Mouse (Mus musculus): ENCODE measurements at regions not wholly inside any gene's neighbourhood (a gene's known extent, or its start where the extent isn't known, plus 50 kb on each side); places are given as distances from the start of the nearest gene placed in this dataset.

- H3K36me3 ChIP-seq (ENCODE audit: control insufficient read depth in 1 of 2, insufficient read depth in 2 of 2, low read length in 2 of 2): peaks cover 0 to 24% of the 10 kb centered on the region in 2 experiments; a peak in 3 of 4 replicates
- DNase-seq (ENCODE audit: low read depth, low spot score): no peak
- TF ChIP-seq MAX (IDR thresholded peaks at IDR 0.05; ENCODE audit: low read length) (no peak), SMC3 (IDR thresholded peaks at IDR 0.05; ENCODE audit: low read depth, low read length) (no peak), TAL1 (IDR thresholded peaks at IDR 0.05; ENCODE audit: low read length) (no peak), JUND (IDR thresholded peaks at IDR 0.05; ENCODE audit: low read depth, low read length) (no peak), USF2 (IDR thresholded peaks at IDR 0.05; ENCODE audit: borderline replicate concordance in 1 of 2, insufficient read depth in 1 of 2, low read depth in 1 of 2, low read length in 2 of 2) (no peak), ELF1 (IDR thresholded peaks at IDR 0.05; ENCODE audit: low read depth, low read length) (no peak), SIN3A (IDR thresholded peaks at IDR 0.05; ENCODE audit: low read length) (no peak), ZMIZ1 (IDR thresholded peaks at IDR 0.05; ENCODE audit: low read depth, low read length) (no peak), POLR2AphosphoS5 (IDR thresholded peaks at IDR 0.05; ENCODE audit: borderline replicate concordance, low read depth, low read length) (no peak), GABPA (IDR thresholded peaks at IDR 0.05; ENCODE audit: low read depth, low read length) (no peak), UBTF (IDR thresholded peaks at IDR 0.05; ENCODE audit: borderline replicate concordance, insufficient read depth, low read depth, low read length) (no peak), GATA1 (IDR thresholded peaks at IDR 0.05; ENCODE audit: low read depth, low read length) (no peak), TBP (IDR thresholded peaks at IDR 0.05; ENCODE audit: low read depth, low read length) (no peak), USF1 (IDR thresholded peaks at IDR 0.05; ENCODE audit: low read depth, low read length) (no peak), CHD1 (IDR thresholded peaks at IDR 0.05; ENCODE audit: low read depth, low read length) (no peak)
- peaks cover 21% of the 10 kb centered on the region for H3K79me2 ChIP-seq (ENCODE audit: control insufficient read depth, insufficient read depth, low read length, poor library complexity)
- peaks cover 6 to 33% of the 10 kb centered on the region in 2 experiments for H3K4me1 ChIP-seq (ENCODE audit: control insufficient read depth in 1 of 2, insufficient read depth in 2 of 2, low read length in 2 of 2)
- H3K27ac ChIP-seq (ENCODE audit: control insufficient read depth, low read depth, low read length): no peak overlapping the region
- no peaks in the 10 kb centered on the region for H3K27me3 ChIP-seq (ENCODE audit: control insufficient read depth in 1 of 2, insufficient read depth in 2 of 2, low read length in 2 of 2)
- H3K9ac ChIP-seq (ENCODE audit: control insufficient read depth, low read depth, low read length, poor library complexity, severe bottlenecking): no peak overlapping the region
- H3K9me3 ChIP-seq (replicated peaks; ENCODE audit: insufficient read depth, low read length): no peaks in the 10 kb centered on the region
- H3K4me3 ChIP-seq (ENCODE audit: control insufficient read depth in 1 of 2, insufficient read depth in 1 of 2, low read depth in 2 of 2, low read length in 2 of 2): no peak overlapping the region
Observed at GRCm38 (mm10) chr14:25406059-25406458, 52.9 kb upstream of the Zmiz1 start.

- H3K27me3 ChIP-seq (ENCODE audit: control insufficient read depth in 1 of 2, insufficient read depth in 2 of 2, low read length in 2 of 2): no peaks in the 10 kb centered on the region
- H3K27ac ChIP-seq (ENCODE audit: control insufficient read depth, low read depth, low read length): no peak overlapping the region
- TF ChIP-seq MAZ (IDR thresholded peaks at IDR 0.05; ENCODE audit: low read depth, low read length) (no peak), ZNF384 (IDR thresholded peaks at IDR 0.05; ENCODE audit: low read depth, low read length) (no peak), CTCF (IDR thresholded peaks at IDR 0.05 in 2 of 3, conservative IDR thresholded peaks at IDR 0.05 in 1 of 3; ENCODE audit: control insufficient read depth in 1 of 3, insufficient read depth in 1 of 3, low read depth in 2 of 3, low read length in 3 of 3, poor library complexity in 1 of 3, severe bottlenecking in 1 of 3) (no peak), TBP (IDR thresholded peaks at IDR 0.05; ENCODE audit: low read depth, low read length) (no peak), RCOR1 (IDR thresholded peaks at IDR 0.05; ENCODE audit: low read depth, low read length) (no peak), ELF1 (IDR thresholded peaks at IDR 0.05; ENCODE audit: low read depth, low read length) (no peak), ZMIZ1 (IDR thresholded peaks at IDR 0.05; ENCODE audit: low read depth, low read length) (no peak), SMC3 (IDR thresholded peaks at IDR 0.05; ENCODE audit: low read depth, low read length) (no peak), POLR2AphosphoS5 (IDR thresholded peaks at IDR 0.05; ENCODE audit: borderline replicate concordance, low read depth, low read length) (no peak), MXI1 (IDR thresholded peaks at IDR 0.05; ENCODE audit: low read depth, low read length) (no peak), CHD1 (IDR thresholded peaks at IDR 0.05; ENCODE audit: low read depth, low read length) (no peak), POLR2A (IDR thresholded peaks at IDR 0.05; ENCODE audit: control insufficient read depth in 1 of 2, insufficient read depth in 1 of 2, low read depth in 1 of 2, low read length in 2 of 2, poor library complexity in 1 of 2) (no peak), ETS1 (IDR thresholded peaks at IDR 0.05; ENCODE audit: low read depth, low read length) (no peak), CHD2 (IDR thresholded peaks at IDR 0.05; ENCODE audit: low read length) (no peak), ZC3H11A (IDR thresholded peaks at IDR 0.05; ENCODE audit: low read depth, low read length) (no peak)
- no peaks in the 10 kb centered on the region for H3K9me3 ChIP-seq (replicated peaks; ENCODE audit: insufficient read depth, low read length)
- DNase-seq (ENCODE audit: low read depth, low spot score): no peak
- peaks cover 6 to 31% of the 10 kb centered on the region in 2 experiments for H3K4me1 ChIP-seq (ENCODE audit: control insufficient read depth in 1 of 2, insufficient read depth in 2 of 2, low read length in 2 of 2)
- peaks cover 19% of the 10 kb centered on the region for H3K79me2 ChIP-seq (ENCODE audit: control insufficient read depth, insufficient read depth, low read length, poor library complexity)
- H3K9ac ChIP-seq (ENCODE audit: control insufficient read depth, low read depth, low read length, poor library complexity, severe bottlenecking): no peak overlapping the region
- peaks cover 0 to 24% of the 10 kb centered on the region in 2 experiments; a peak in 3 of 4 replicates for H3K36me3 ChIP-seq (ENCODE audit: control insufficient read depth in 1 of 2, insufficient read depth in 2 of 2, low read length in 2 of 2)
- no peak overlapping the region for H3K4me3 ChIP-seq (ENCODE audit: control insufficient read depth in 1 of 2, insufficient read depth in 1 of 2, low read depth in 2 of 2, low read length in 2 of 2)
Observed at GRCm38 (mm10) chr14:25406613-25407012, 52.4 kb upstream of the Zmiz1 start.
